In the genomic region with DNA sequence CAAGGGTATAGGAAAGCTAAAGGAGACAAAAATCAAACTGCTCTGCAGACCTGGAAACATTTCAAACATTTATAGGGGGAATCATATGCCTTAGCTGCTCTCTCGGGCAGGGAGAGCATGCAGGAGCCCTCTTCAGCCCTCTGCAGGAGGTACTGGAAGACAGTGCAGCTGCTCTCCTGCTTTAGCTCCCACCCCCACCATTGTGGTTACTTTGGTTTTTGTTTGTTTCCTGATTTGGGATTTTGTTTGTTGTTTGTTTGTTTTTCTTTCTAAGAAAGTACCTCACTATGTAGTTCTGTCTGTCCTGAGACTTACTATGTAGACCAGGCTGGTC, we compare ENCODE assay signal across 24 mouse cellular contexts. TPM values are rescaled to one million over a fixed set of nuclear protein-coding genes. Genes with fewer than 3 reads are reported as not detected.
DNase-seq lines count a peak whose midpoint lies in the region; ATAC-seq and TF ChIP-seq lines count a peak whose summit lies in the region.
"Had no signal": no experiment of that assay in that cellular context is flagged by ENCODE, and none has a peak within 500 bp of the region (broad histone marks: within the 10 kb centered on the region; RNA-seq: fewer than 3 reads in every experiment).

No protein-coding gene starts in this region.

- 0 out of 2 replicates have a peak overlapping the region, but pooled peaks have one; percentile 19 for H3K27ac ChIP-seq in forebrain, embryonic 13.5 days
- H3K27ac ChIP-seq in forebrain, embryonic 16.5 days (ENCODE audit: low read length) = no peak overlapping the region
- H3K27ac ChIP-seq in hindbrain, embryonic 13.5 days = peak overlapping the region; percentile 37; the same call in 1 of the 2 replicates
- no peak overlapping the region for H3K27ac ChIP-seq in hindbrain, embryonic 10.5 days
- H3K27ac ChIP-seq in kidney, embryonic 15.5 days = peak overlapping the region; percentile 45
- H3K27ac ChIP-seq in kidney, postnatal 0 days = no peak overlapping the region
- no peak overlapping the region for H3K27ac ChIP-seq in kidney, adult 2 months (ENCODE audit: insufficient read depth, low read depth, low read length)
- H3K27ac ChIP-seq: embryonic facial prominence, embryonic 10.5 days; embryonic facial prominence, embryonic 12.5 days had no signal

- no peak for DNase-seq in hindbrain, embryonic 10.5 days (ENCODE audit: low spot score)
- no peak for DNase-seq in kidney, postnatal 4 days
- no peak for DNase-seq in kidney, postnatal 0 days (ENCODE audit: low spot score)
- no peak for DNase-seq in kidney, adult 2 months
- DNase-seq: adrenal gland, adult 8-10 months; adrenal gland, postnatal 14 days; adrenal gland, postnatal 36 days; B cell, adult 2 months; cerebellum, adult 11-12 months; cerebellum, adult 2 months; cerebellum, adult 9-10 months; cerebellum, postnatal 10 days; cerebellum, postnatal 25 days had no signal

- no peaks in the 10 kb centered on the region for H3K36me3 ChIP-seq in forebrain, embryonic 13.5 days (ENCODE audit: poor library complexity, severe bottlenecking)
- no peaks in the 10 kb centered on the region for H3K36me3 ChIP-seq in forebrain, embryonic 16.5 days (ENCODE audit: control insufficient read depth, insufficient read depth)
- H3K36me3 ChIP-seq in hindbrain, embryonic 13.5 days = no peaks in the 10 kb centered on the region
- H3K36me3 ChIP-seq in hindbrain, embryonic 10.5 days = no peaks in the 10 kb centered on the region
- H3K36me3 ChIP-seq in kidney, embryonic 15.5 days = no peaks in the 10 kb centered on the region
- H3K36me3 ChIP-seq in kidney, postnatal 0 days (ENCODE audit: insufficient read depth, low read length) = no peaks in the 10 kb centered on the region
- no peaks in the 10 kb centered on the region for H3K36me3 ChIP-seq in kidney, adult 2 months (ENCODE audit: control insufficient read depth, insufficient read depth, low read length)
- H3K36me3 ChIP-seq: embryonic facial prominence, embryonic 10.5 days; embryonic facial prominence, embryonic 12.5 days; G1E had no signal

- WGBS in forebrain, embryonic 13.5 days = 21% methylated on average over 1 of the region's 1 CpGs
- WGBS in forebrain, embryonic 16.5 days = 19% methylated on average over 1 of the region's 1 CpGs
- 22% methylated on average over 1 of the region's 1 CpGs for WGBS in hindbrain, embryonic 13.5 days
- WGBS in hindbrain, embryonic 10.5 days = 49% methylated on average over 1 of the region's 1 CpGs
- 28% methylated on average over 1 of the region's 1 CpGs for WGBS in kidney, embryonic 15.5 days
- WGBS in kidney, postnatal 0 days = 25% methylated on average over 1 of the region's 1 CpGs
- WGBS in kidney, adult 2 months = 42% methylated on average over 1 of the region's 1 CpGs

- no peaks in the 10 kb centered on the region for H3K9me3 ChIP-seq in forebrain, embryonic 13.5 days (replicated peaks)
- H3K9me3 ChIP-seq in forebrain, embryonic 16.5 days (ENCODE audit: control insufficient read depth, low read length) = no peaks in the 10 kb centered on the region
- H3K9me3 ChIP-seq in hindbrain, embryonic 13.5 days = no peaks in the 10 kb centered on the region
- no peaks in the 10 kb centered on the region for H3K9me3 ChIP-seq in hindbrain, embryonic 10.5 days
- no peaks in the 10 kb centered on the region for H3K9me3 ChIP-seq in kidney, embryonic 15.5 days (replicated peaks)
- no peaks in the 10 kb centered on the region for H3K9me3 ChIP-seq in kidney, postnatal 0 days (replicated peaks; ENCODE audit: low read length)
- H3K9me3 ChIP-seq: embryonic facial prominence, embryonic 10.5 days; embryonic facial prominence, embryonic 12.5 days had no signal

- TF ChIP-seq POLR2A in kidney, adult 2 months (IDR thresholded peaks at IDR 0.05; ENCODE audit: low read depth, low read length) = no peak

- H3K27me3 ChIP-seq in forebrain, embryonic 13.5 days = 0 out of 2 replicates have a peak, but pooled peaks cover 2% of the 10 kb centered on the region
- H3K27me3 ChIP-seq in forebrain, embryonic 16.5 days (replicated peaks; ENCODE audit: control insufficient read depth, insufficient read depth, low read length) = no peaks in the 10 kb centered on the region
- no peaks in the 10 kb centered on the region for H3K27me3 ChIP-seq in hindbrain, embryonic 13.5 days
- no peaks in the 10 kb centered on the region for H3K27me3 ChIP-seq in hindbrain, embryonic 10.5 days (ENCODE audit: insufficient read depth, poor library complexity, severe bottlenecking)
- H3K27me3 ChIP-seq in kidney, embryonic 15.5 days = no peaks in the 10 kb centered on the region
- H3K27me3 ChIP-seq in kidney, postnatal 0 days (ENCODE audit: insufficient read depth, low read length) = no peaks in the 10 kb centered on the region
- H3K27me3 ChIP-seq in kidney, adult 2 months (replicated peaks; ENCODE audit: control insufficient read depth, insufficient read depth, low read length) = no peaks in the 10 kb centered on the region
- H3K27me3 ChIP-seq: CH12.LX; embryonic facial prominence, embryonic 12.5 days; Patski had no signal

- H3K4me3 ChIP-seq in forebrain, embryonic 13.5 days = no peak overlapping the region
- H3K4me3 ChIP-seq in forebrain, embryonic 16.5 days (replicated peaks; ENCODE audit: low read length) = no peak overlapping the region
- no peak overlapping the region for H3K4me3 ChIP-seq in hindbrain, embryonic 13.5 days
- no peak overlapping the region for H3K4me3 ChIP-seq in hindbrain, embryonic 10.5 days
- no peak overlapping the region for H3K4me3 ChIP-seq in kidney, embryonic 15.5 days (replicated peaks)
- H3K4me3 ChIP-seq in kidney, postnatal 0 days (replicated peaks; ENCODE audit: low read depth, low read length) = no peak overlapping the region
- H3K4me3 ChIP-seq in kidney, adult 2 months (ENCODE audit: insufficient read depth, low read depth, low read length) = no peak overlapping the region
- H3K4me3 ChIP-seq: embryonic facial prominence, embryonic 10.5 days; embryonic facial prominence, embryonic 12.5 days had no signal

- H3K9ac ChIP-seq in forebrain, embryonic 13.5 days = no peak overlapping the region
- no peak overlapping the region for H3K9ac ChIP-seq in forebrain, embryonic 16.5 days (replicated peaks; ENCODE audit: low read depth, low read length)
- H3K9ac ChIP-seq in hindbrain, embryonic 13.5 days = no peak overlapping the region
- H3K9ac ChIP-seq in kidney, embryonic 15.5 days = no peak overlapping the region
- H3K9ac ChIP-seq in kidney, postnatal 0 days (ENCODE audit: low read depth, low read length) = no peak overlapping the region
- H3K9ac ChIP-seq: embryonic facial prominence, embryonic 12.5 days had no signal

- no peak for TF ChIP-seq CTCF in kidney, postnatal 0 days (IDR thresholded peaks at IDR 0.05; ENCODE audit: low read depth)
- no peak for TF ChIP-seq CTCF in kidney, adult 2 months (conservative IDR thresholded peaks at IDR 0.05; ENCODE audit: insufficient read depth, insufficient read length, low read depth, low read length)

- ATAC-seq in forebrain, embryonic 13.5 days = peak; percentile 42; the same call in 1 of the 2 replicates
- ATAC-seq in forebrain, embryonic 16.5 days = no peak
- no peak for ATAC-seq in hindbrain, embryonic 13.5 days (ENCODE audit: low FRiP score)
- peak; percentile 60; the same call in 1 of the 2 replicates for ATAC-seq in kidney, embryonic 15.5 days (replicated peaks; ENCODE audit: low FRiP score)
- no peak for ATAC-seq in kidney, postnatal 0 days (replicated peaks; ENCODE audit: low FRiP score, low read depth)
- ATAC-seq: activated CD4-positive, CD25-positive, alpha-beta regulatory T cell, adult 4 months; CD4-positive, CD25-positive, alpha-beta regulatory T cell, adult 4 months; Patski had no signal

- no peak overlapping the region; the same call in 1 of the 2 replicates for H3K4me2 ChIP-seq in forebrain, embryonic 13.5 days
- H3K4me2 ChIP-seq in forebrain, embryonic 16.5 days (ENCODE audit: low read length) = no peak overlapping the region
- no peak overlapping the region for H3K4me2 ChIP-seq in hindbrain, embryonic 13.5 days
- H3K4me2 ChIP-seq in kidney, embryonic 15.5 days = no peak overlapping the region
- H3K4me2 ChIP-seq in kidney, postnatal 0 days (ENCODE audit: low read length) = peak overlapping the region; percentile 33; the same call in 1 of the 2 replicates
- H3K4me2 ChIP-seq: embryonic facial prominence, embryonic 12.5 days had no signal

- H3K4me1 ChIP-seq in forebrain, embryonic 13.5 days = peaks cover 18% of the 10 kb centered on the region
- peaks cover 13% of the 10 kb centered on the region for H3K4me1 ChIP-seq in forebrain, embryonic 16.5 days (replicated peaks; ENCODE audit: control insufficient read depth, insufficient read depth, low read length)
- H3K4me1 ChIP-seq in hindbrain, embryonic 13.5 days (replicated peaks) = peaks cover 31% of the 10 kb centered on the region
- peaks cover 5% of the 10 kb centered on the region for H3K4me1 ChIP-seq in hindbrain, embryonic 10.5 days (replicated peaks)
- peaks cover 31% of the 10 kb centered on the region for H3K4me1 ChIP-seq in kidney, embryonic 15.5 days
- peaks cover 11% of the 10 kb centered on the region for H3K4me1 ChIP-seq in kidney, postnatal 0 days (replicated peaks; ENCODE audit: insufficient read depth, low read length)
- H3K4me1 ChIP-seq in kidney, adult 2 months (ENCODE audit: control insufficient read depth, insufficient read depth, low read length) = peaks cover 8% of the 10 kb centered on the region; the same call in 1 of the 2 replicates

RNA-seq across cellular contexts. Expression of gene Ptprm, which starts 29.8 kb away (rescaled TPM):
- 5.7 and 7.1 TPM in 2 replicates for polyA plus RNA-seq in forebrain, embryonic 13.5 days (2015; fragmentation: Nextera tagmentation; extraction: Ambion mirVana)
- polyA plus RNA-seq in forebrain, embryonic 16.5 days (2015; fragmentation: Nextera tagmentation; extraction: Ambion mirVana) = 11.7 and 13.7 TPM in 2 replicates
- 15.4 and 16.3 TPM in 2 replicates for polyA plus RNA-seq in hindbrain, embryonic 13.5 days (2015; fragmentation: Nextera tagmentation; extraction: Ambion mirVana)
- 6.3 and 8.1 TPM in 2 replicates for polyA plus RNA-seq in hindbrain, embryonic 10.5 days (2016; fragmentation: Nextera tagmentation; extraction: Ambion mirVana)
- 18.7 and 18.9 TPM in 2 replicates for polyA plus RNA-seq in kidney, embryonic 15.5 days (2015; fragmentation: Nextera tagmentation; extraction: Ambion mirVana)
- polyA plus RNA-seq in kidney, postnatal 0 days (2015; fragmentation: Nextera tagmentation; extraction: Ambion mirVana) = 13.7 and 14.0 TPM in 2 replicates
- 9.0 and 9.6 TPM in 2 replicates for polyA plus RNA-seq in kidney, adult 2 months (2012; rRNA removed)
- polyA plus RNA-seq: activated CD4-positive, CD25-positive, alpha-beta regulatory T cell, adult 4 months; CD4-positive, CD25-positive, alpha-beta regulatory T cell, adult 4 months; G1E had no signal

Comparison
In these comparisons a context has a peak if more than half of its experiments do, and no peak if none do; other contexts are left out.
1. ATAC-seq: peak in forebrain, embryonic 13.5 days (single experiment) and kidney, embryonic 15.5 days (single experiment); none in forebrain, embryonic 16.5 days (single experiment), hindbrain, embryonic 13.5 days (single experiment) and kidney, postnatal 0 days (single experiment).
2. H3K27ac ChIP-seq: peak in forebrain, embryonic 13.5 days (single experiment), hindbrain, embryonic 13.5 days (single experiment) and kidney, embryonic 15.5 days (single experiment); none in forebrain, embryonic 16.5 days (single experiment), hindbrain, embryonic 10.5 days (single experiment), kidney, postnatal 0 days (single experiment) and kidney, adult 2 months (single experiment).